Mouse (Mus musculus) thymus, postnatal 25 days (tissue): ENCODE measurements at regions not wholly inside any gene's neighbourhood (a gene's known extent, or its start where the extent isn't known, plus 50 kb on each side); places are given as distances from the start of the nearest gene placed in this dataset.

ENCODE experiments used
- DNase-seq: peaks from one replicate; pipeline ENCODE4 v3.0.0; 2022

GRCm38 (mm10) chr1:92776353-92776752 lies 55.1 kb upstream of the Gpc1 start:
- no peak for DNase-seq

- DNase-seq, result no peak
Observed at GRCm38 (mm10) chr1:92775908-92776307, 55.5 kb upstream of the Gpc1 start.

GRCm38 (mm10) chr1:92774743-92775692 lies 56.4 kb upstream of the Gpc1 start:
- DNase-seq, result no peak

- no peak for DNase-seq
Observed at GRCm38 (mm10) chr1:92774006-92774405, 57.4 kb upstream of the Gpc1 start.

GRCm38 (mm10) chr1:92772784-92773113 lies 58.7 kb upstream of the Gpc1 start:
- no peak for DNase-seq

- DNase-seq, result no peak
Observed at GRCm38 (mm10) chr1:92772101-92772783, 59.2 kb upstream of the Gpc1 start.

- no peak for DNase-seq
Observed at GRCm38 (mm10) chr1:92769696-92770095, 61.7 kb upstream of the Gpc1 start.

- no peak for DNase-seq
Observed at GRCm38 (mm10) chr1:92769156-92769555, 62.3 kb upstream of the Gpc1 start.

GRCm38 (mm10) chr1:92766496-92766895 lies 64.9 kb upstream of the Gpc1 start:
- DNase-seq, result no peak

- DNase-seq, result no peak
Observed at GRCm38 (mm10) chr1:92754793-92755488, 76.5 kb upstream of the Gpc1 start.

- DNase-seq, result no peak
Observed at GRCm38 (mm10) chr1:92751700-92752136, 79.7 kb upstream of the Gpc1 start.

- DNase-seq, result no peak
Observed at GRCm38 (mm10) chr1:92749475-92749874, 82.0 kb upstream of the Gpc1 start.

- no peak for DNase-seq
Observed at GRCm38 (mm10) chr1:92745284-92745683, 86.2 kb upstream of the Gpc1 start.

- DNase-seq, result no peak
Observed at GRCm38 (mm10) chr1:92744528-92745241, 86.8 kb upstream of the Gpc1 start.

GRCm38 (mm10) chr1:92742881-92743621 lies 88.4 kb upstream of the Gpc1 start:
- no peak for DNase-seq

GRCm38 (mm10) chr1:92742300-92742699 lies 89.1 kb upstream of the Gpc1 start:
- no peak for DNase-seq

GRCm38 (mm10) chr1:92741047-92741446 lies 90.4 kb upstream of the Gpc1 start:
- DNase-seq, result no peak

- DNase-seq, result no peak
Observed at GRCm38 (mm10) chr1:92737600-92738197, 89.1 kb upstream of the Otos start.

- no peak for DNase-seq
Observed at GRCm38 (mm10) chr1:92736411-92736810, 87.8 kb upstream of the Otos start.

GRCm38 (mm10) chr1:92733732-92734131 lies 85.1 kb upstream of the Otos start:
- no peak for DNase-seq
